Mouse (Mus musculus) liver, postnatal 0 days (tissue): ENCODE data around the gene Frmd4b.

Experiments used
- CTCF ChIP-seq: sonication (generic); IDR thresholded peaks from 2 replicates; pipeline ENCODE4 v1.5.1; 2016; ENCODE audit warnings: antibody characterized with exemption, low read depth
- EP300 ChIP-seq: IDR thresholded peaks from 2 replicates; pipeline ENCODE4 v1.6.1; 2016; ENCODE audit warnings: antibody characterized with exemption, low read depth, mild to moderate bottlenecking

GRCm38 (mm10) chr6:97582748-97583147 lies 34.6 kb downstream of the Frmd4b start:
- TF ChIP-seq CTCF (no peak), EP300 (no peak)
